Mouse (Mus musculus): ENCODE measurements around the gene Gm20521. TPM values are rescaled to one million over a fixed set of nuclear protein-coding genes. Genes with fewer than 3 reads are reported as not detected.

The Gm20521 gene
- total RNA-seq, 2 experiments from 2014 or later, result 1.0 to 9.4 TPM

DNA sequence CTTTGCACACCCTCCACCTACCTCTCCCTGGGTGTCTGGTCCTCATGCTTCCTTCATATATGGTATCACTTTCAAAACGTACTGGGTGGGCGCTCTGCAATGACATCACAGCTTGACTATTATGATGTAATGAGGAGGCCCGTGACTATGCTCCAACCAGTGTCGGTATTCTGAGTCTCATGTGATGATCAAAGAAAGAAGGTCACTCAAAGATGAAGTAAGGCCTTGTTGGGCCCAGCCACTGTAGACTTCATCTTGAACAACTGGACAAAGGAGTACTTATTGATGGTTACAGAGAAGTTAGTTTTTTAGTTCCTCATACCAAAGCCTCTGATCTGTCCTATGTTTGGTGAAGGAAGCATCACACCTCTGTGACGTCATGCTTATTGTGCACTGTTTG, 12.4 kb upstream of the Gm20521 start, which contains the start of gene Homez:
Gene Homez, minus strand, starts transcription at position 101 of the 400 bp plus-strand sequence.
- no peak within 1 kb of the TSS for H3K27ac ChIP-seq
- TF ChIP-seq CTCF (conservative IDR thresholded peaks at IDR 0.05), result no peak

GRCm38 (mm10) chr14:54874165-54874564, 9.1 kb upstream of the Gm20521 start:
- H3K4me3 ChIP-seq, result no peak overlapping the region
- no peak overlapping the region for H3K27ac ChIP-seq
- no peak for DNase-seq (ENCODE audit: low spot score in 2 of 2)
- TF ChIP-seq CTCF (conservative IDR thresholded peaks at IDR 0.05), result no peak

More for the DNA sequence above, 12.4 kb upstream of the Gm20521 start, which contains the start of gene Homez:
- DNase-seq (ENCODE audit: low spot score in 2 of 2), result no peak
- H3K4me3 ChIP-seq, result no peak within 1 kb of the TSS

DNA sequence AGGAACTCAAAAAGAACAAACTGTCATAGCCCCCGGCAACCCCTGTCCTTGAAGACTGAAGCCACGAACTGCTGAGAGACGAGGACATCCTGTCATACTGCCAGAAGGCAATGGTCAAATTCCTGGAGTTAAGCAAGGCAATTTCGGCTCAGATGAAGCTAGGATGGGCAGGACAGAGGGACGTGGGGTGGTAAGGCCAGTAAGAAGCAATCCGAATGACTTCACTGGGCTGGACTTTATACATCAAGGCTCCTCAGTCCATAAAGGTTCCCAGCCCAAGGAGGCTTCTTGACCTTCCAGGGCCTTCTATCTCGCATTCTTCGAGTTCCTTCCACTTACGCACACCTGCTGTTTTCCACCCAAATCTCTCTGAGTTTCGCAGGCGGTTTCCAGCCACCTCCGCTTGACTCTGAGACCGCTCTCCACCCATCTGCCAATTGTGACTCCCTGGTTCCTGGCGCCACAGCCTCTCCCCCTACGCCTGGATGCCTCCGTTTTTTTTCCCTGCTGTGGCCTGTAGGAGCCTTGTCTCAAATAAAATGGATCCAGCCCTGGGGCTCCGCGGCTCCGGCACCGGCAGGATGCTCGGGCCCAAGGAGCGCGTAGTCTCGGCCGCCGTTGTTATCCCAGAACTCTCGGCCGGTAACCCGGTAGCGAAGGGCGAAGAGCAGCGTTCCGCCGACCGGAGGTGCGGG, 7.2 kb upstream of the Gm20521 start:
- Histone ChIP-seq H3K4me3 (peak overlapping the region; percentile 94), H3K27ac (peak overlapping the region; percentile 97)
- no peak; the same call in 1 of the 2 replicates for TF ChIP-seq CTCF (conservative IDR thresholded peaks at IDR 0.05)
- peak; percentile 50 to 51 for DNase-seq (ENCODE audit: low spot score in 2 of 2)

- DNase-seq (ENCODE audit: low spot score in 2 of 2), result peak; percentile 87 to 89
- no peak for TF ChIP-seq CTCF (conservative IDR thresholded peaks at IDR 0.05)
- H3K27ac ChIP-seq, result peak overlapping the region; percentile 97
- peak overlapping the region; percentile 94 for H3K4me3 ChIP-seq
Observed at GRCm38 (mm10) chr14:54876539-54877047, 6.6 kb upstream of the Gm20521 start.

DNA sequence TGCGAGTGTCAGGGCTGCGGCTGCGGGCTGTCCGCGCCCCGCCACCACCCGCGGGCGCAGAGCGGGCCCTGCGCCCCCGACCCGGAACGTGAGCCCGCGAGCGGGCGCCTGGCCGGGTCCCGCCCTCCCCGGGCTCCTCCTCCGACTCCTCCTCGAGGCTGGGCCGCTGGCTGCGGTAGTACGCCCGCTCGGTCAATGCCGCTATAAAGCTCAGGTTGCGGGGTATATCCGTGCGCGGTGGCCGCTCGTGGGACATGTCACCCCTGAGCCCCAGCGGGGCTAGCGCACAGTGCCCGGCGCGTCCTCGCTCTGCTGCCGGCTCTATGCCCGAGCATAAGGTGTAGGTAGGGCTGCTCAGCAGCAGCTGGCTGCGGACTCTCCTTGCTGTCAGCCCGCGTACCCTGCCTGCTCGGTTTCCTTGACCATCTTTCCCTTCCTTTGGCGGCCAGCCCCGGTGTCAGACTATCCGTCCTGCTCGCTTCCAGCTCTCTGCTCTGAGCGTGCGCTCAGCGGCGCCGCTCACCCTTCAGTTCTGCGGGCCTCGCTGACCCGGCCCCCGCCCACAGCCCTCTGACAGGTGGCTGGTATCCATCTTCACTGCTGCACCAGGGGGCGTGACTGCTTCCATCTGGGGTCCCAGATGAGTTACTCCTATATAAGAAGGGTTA, 6.1 kb upstream of the Gm20521 start, which contains the start of gene Ppp1r3e:
Gene Ppp1r3e, minus strand, starts transcription at position 503 of the 668 bp plus-strand sequence.
- peak within 1 kb of the TSS; percentile 97 for H3K27ac ChIP-seq
- DNase-seq (ENCODE audit: low spot score in 2 of 2), result peak; percentile 47 to 52
- no peak for TF ChIP-seq CTCF (conservative IDR thresholded peaks at IDR 0.05)
- H3K4me3 ChIP-seq, result peak within 1 kb of the TSS; percentile 94

DNA sequence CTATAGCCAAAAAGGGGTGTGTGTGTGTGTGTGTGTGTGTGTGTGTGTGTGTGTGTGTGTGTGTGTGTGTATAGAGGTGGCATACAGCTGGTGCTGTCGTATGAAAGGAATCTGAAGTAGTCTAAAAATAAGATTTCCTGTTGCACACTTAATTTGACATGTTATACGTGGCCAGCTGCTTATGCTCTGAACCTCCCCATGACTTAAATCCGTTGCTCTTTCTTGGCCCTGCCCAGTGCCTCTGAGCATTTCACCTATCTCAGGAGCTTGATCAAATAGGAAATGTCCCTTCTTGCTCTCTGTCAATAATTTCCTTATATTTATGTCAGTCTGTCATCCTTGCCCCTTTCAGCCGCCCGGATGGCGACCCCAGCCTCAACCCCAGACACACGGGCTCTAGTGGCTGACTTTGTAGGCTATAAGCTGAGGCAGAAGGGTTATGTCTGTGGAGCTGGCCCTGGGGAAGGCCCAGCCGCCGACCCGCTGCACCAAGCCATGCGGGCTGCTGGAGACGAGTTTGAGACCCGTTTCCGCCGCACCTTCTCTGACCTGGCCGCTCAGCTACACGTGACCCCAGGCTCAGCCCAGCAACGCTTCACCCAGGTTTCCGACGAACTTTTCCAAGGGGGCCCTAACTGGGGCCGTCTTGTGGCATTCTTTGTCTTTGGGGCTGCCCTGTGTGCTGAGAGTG, 926 bp downstream of the Gm20521 start:
- H3K4me3 ChIP-seq, result peak overlapping the region; percentile 64
- H3K27ac ChIP-seq, result peak overlapping the region; percentile 90; the same call in 1 of the 2 replicates
- DNase-seq (ENCODE audit: low spot score in 2 of 2), result no peak
- no peak for TF ChIP-seq CTCF (conservative IDR thresholded peaks at IDR 0.05)

- DNase-seq (ENCODE audit: low spot score in 2 of 2), result no peak
- no peak for TF ChIP-seq CTCF (conservative IDR thresholded peaks at IDR 0.05)
- no peak overlapping the region for H3K27ac ChIP-seq
- no peak overlapping the region for H3K4me3 ChIP-seq
Observed at GRCm38 (mm10) chr14:54885309-54885708, 2.1 kb downstream of the Gm20521 start.

DNA sequence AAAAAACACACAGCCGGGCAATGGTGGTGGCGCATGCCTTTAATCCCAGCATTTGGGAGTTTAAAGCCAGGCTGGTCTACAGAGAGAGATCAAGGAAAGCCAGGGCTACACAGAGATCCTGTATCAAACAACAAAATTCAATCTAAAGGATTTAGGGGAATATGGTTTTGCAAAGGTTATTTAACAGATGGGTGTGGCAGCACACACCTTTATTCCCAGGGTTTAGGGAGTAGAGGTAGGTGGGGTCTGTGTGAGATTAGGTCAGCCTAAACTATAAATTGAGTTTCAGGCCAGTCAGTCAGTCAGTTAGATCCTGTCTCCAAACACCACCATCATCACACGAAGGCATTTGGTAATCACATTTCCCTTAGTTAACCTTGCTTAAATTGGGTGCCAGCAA, 9.0 kb downstream of the Gm20521 start, which contains the start of gene Pabpn1:
Gene Pabpn1, plus strand, starts transcription at position 301 of the 400 bp plus-strand sequence.
- TF ChIP-seq CTCF (conservative IDR thresholded peaks at IDR 0.05), result no peak
- DNase-seq (ENCODE audit: low spot score in 2 of 2), result no peak
- peak within 1 kb of the TSS; percentile 91 for H3K27ac ChIP-seq
- H3K4me3 ChIP-seq, result peak within 1 kb of the TSS; percentile 57

DNA sequence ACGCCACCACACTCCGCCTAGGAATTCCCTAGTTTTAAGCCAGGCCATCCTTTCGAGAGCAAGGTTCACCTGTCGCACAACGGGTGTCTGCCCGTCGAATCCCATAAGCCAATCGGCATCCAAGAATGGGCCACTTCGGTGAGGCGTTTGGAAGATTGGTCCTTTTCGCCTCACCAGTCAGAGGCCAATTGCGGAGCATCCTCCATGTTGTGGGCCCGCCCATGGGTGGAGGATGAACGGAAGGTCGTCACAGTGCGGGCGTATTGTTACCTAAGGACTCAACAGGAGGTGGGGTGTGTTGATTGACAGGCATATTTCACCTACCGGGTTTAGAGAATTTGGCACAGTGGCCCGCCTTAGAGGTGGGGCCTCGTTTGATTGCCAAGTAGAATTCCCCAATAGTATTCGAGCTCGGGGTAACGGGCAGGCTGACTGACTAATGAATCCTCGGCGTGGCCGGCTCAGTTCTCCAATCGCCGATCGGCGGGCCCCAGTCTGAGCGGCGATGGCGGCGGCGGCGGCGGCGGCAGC, 10.5 kb downstream of the Gm20521 start:
- Histone ChIP-seq H3K27ac (peak overlapping the region; percentile 99), H3K4me3 (peak overlapping the region; percentile 57)
- TF ChIP-seq CTCF (conservative IDR thresholded peaks at IDR 0.05), result 0 out of 2 replicates have a peak, but pooled peaks have one; percentile 2

GRCm38 (mm10) chr14:54894296-54895151, 11.3 kb downstream of the Gm20521 start:
- DNase-seq (ENCODE audit: low spot score in 2 of 2), result peak in 1 of 2 experiments; percentile 42
- TF ChIP-seq CTCF (conservative IDR thresholded peaks at IDR 0.05), result no peak
- peak overlapping the region; percentile 99 for H3K27ac ChIP-seq
- peak overlapping the region; percentile 93 for H3K4me3 ChIP-seq

More for the DNA sequence above, 10.5 kb downstream of the Gm20521 start:
- peak; percentile 97 to 100 for DNase-seq (ENCODE audit: low spot score in 2 of 2)

GRCm38 (mm10) chr14:54897445-54897844, 14.2 kb downstream of the Gm20521 start:
- no peak for DNase-seq (ENCODE audit: low spot score in 2 of 2)
- no peak overlapping the region for H3K4me3 ChIP-seq
- no peak for TF ChIP-seq CTCF (conservative IDR thresholded peaks at IDR 0.05)
- no peak overlapping the region for H3K27ac ChIP-seq

Measured in layer of hippocampus, adult 2 months (tissue).